Mouse (Mus musculus) megakaryocyte progenitor cell, adult 5-6 weeks (primary cell): ENCODE results near the gene Cntnap1. TPM values are rescaled to one million over a fixed set of nuclear protein-coding genes. Genes with fewer than 3 reads are reported as not detected.
A peak's percentile ranks its signal among the peaks of the same experiment; 100 is the strongest.
"Not testable (repeated sequence)": the region's sequence is repeated elsewhere in the genome, so short reads cannot be mapped to it uniquely, and the experiment has no call there.

Experiments used
- ATAC-seq: replicated peaks from 2 replicates; pipeline ENCODE4 v1.8.0; 2016; ENCODE audit warnings: mild to moderate bottlenecking, moderate TSS enrichment, inconsistent platforms; ENCODE audit not compliant: poor library complexity
- total RNA-seq, 2 experiments: library from RNA; stranded (forward) in 1 of 2; stranded (reverse) in 1 of 2; fragments of 157-497, 149-512 nt in 1 of 2; fragments of 200-1000 nt in 1 of 2; gene quantifications; 2 replicates each; pipeline versions ENCODE4 v1.2.3 to v1.2.4; 2015 to 2017

Gene Cntnap1
- total RNA-seq, 2 experiments from 2014 or later = 0.77 to 0.87 TPM

DNA sequence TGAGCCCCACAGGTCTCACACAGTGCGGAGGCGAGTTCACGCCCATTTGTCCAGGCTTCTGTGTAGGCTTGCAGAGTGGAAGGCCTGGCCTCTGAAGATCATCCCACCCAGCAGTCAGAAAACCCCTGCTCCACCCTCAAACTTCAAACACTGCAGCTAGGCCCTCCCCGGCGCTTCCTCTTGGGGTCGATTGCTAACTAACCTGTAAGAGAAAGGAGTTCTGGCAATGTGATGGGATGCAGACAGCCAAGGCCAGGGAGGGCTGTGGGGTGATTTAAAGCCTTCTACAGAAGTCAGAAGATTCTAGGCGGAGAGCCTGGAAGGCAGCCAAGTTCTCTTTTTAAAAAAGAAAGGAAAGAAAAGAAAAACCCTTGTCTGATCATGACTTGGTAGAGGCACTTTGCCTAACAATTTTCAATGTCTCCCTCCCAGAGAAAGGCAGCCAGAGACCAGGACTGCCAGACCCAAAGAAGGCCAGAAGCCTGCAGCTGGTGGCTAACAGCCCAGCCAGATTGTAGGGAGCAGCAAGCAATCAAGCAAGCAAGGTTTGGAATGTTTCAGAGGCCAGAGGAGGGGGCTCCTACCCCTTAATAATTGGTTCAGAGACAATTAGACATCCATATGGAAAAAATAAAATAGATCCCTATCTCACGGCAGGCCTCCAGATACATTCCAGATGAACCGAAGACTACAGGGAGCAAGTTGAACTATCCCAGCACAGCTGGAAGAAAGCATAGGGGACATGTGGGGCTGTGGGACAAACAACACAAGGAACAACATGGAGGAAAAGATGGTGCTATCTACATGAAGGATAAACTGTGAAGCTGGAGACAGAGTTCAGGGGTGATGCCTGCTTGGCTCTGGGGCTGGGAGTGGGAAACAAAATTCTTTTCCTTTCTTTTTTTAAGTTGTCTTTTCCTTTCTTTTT lies 20.9 kb upstream of the Cntnap1 start:
- no peak; the same call in 1 of the 2 replicates for ATAC-seq

DNA sequence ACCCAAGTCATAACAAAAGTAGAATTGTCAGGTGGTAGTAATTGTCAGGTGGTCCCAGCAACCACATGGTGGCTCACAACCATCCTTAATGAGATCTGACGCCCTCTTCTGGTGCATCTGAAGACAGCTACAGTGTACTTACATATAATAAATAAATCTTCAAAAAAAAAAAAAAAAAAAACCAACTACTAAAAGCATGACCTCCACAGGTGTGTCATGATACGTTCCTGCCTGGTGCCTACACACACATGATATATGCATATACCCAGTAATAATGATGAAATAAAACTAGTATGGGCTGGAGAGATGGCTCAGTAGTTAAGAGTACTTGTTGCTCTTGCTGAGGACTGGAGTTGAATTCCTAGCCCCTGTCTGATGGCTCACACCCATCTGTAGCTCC lies 19.3 kb upstream of the Cntnap1 start:
- no peak for ATAC-seq

DNA sequence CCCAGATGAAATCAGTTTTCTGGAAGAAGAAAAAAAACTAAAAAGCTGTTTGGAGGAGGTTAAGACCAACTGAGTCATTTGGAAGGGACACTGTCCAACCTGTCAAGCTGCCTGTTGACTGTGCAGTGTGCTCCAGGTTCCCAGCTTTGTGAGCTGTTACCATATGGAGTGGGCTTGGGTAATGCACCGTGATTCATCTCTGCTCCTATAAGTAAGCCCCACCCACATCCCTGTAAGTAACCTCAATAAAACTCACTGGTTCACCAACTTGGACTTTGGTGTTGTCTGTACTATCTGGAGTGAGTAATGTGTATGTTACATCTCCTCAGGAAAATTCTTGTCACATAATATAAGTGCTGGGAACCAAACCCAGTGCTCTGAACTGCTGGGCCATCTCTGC lies 17.5 kb upstream of the Cntnap1 start:
- ATAC-seq = no peak

DNA sequence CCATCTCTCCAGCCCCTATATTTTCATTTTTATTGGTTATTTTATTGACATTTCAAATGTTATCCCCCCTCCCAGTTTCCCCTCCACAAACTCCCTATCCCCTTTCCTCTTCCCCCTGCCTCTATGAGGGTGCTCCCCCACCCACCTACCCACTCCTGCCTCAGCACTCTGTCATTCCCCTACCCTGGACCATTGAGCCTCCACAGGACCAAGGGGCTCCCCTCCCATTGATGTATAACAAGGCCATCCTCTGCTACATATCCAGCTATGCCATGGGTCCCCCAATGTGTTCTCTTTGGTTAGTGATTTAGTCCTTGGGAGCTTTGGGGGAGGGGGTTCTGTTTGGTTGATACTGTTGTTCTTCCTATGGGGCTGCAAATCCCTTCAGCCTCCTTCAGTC lies 15.7 kb upstream of the Cntnap1 start:
- ATAC-seq = no peak

DNA sequence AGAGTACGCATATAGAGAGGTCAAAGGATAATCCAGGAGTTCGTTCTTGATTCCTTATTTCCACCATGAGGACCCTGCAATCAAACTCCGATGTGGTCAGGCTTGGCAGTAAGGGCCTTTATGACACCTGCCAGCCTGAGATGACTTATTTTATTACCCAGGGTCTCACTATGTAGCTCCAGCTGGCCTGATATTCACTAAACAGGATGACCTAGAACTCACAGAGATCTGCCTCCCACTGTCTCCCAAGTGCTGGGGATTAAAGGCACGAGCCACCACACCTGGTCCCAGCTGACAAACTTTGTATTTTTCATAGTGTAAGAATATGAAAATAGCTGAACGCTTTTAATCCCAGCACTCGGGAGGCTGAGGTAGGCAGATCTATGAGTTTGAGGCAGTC lies 15.2 kb upstream of the Cntnap1 start:
- no peak for ATAC-seq

DNA sequence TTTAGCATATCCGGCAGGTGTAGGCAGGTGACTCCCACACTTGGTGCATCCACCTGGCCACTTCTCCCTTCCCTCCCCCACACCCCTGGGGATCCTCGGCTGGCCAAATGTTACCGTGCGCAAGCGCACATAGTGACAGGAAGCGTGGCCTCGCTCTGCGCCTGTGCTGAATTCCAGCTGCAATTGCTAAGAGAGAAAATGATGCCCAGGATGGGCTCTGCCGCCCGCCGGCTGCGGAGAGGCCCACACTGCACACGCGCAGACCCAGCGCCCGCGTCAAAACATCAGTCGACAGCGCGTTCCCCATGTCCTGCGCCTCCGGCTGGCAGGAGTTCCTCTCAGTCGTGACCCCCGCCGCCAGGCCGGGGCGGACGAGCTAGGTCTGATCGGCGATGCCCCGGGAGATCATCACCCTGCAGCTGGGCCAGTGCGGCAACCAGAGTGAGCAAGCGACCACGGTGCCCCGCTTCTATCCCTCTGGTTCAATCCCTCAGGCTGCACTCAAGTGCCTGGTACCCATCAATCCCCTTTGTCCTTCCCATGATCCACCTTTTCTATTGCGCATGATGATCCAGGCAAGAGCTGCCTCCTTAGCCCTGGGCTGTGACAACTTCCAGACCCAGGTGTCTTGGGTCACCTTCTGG lies 14.5 kb upstream of the Cntnap1 start, which contains the start of gene Tubg2:
Gene Tubg2 (plus strand): TSS at position 180 of the 644 bp plus-strand sequence.
- ATAC-seq = peak; percentile 42

DNA sequence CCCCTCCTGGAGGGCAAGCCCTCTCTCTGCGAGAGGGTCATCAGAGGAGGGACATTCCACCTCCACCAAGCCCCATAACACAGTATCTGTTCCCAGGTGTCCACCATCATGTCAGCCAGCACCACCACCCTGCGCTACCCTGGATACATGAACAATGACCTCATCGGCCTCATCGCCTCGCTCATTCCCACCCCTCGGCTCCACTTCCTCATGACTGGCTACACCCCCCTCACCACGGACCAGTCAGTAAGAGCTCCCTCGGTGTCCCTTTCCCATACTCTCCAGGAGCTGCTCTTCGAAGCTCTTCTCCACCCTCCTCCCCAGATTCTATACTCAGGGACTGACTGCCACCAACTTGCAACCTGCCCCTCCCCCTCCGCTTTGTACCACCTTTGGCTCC lies 10.2 kb upstream of the Cntnap1 start:
- ATAC-seq = not testable (repeated sequence)

DNA sequence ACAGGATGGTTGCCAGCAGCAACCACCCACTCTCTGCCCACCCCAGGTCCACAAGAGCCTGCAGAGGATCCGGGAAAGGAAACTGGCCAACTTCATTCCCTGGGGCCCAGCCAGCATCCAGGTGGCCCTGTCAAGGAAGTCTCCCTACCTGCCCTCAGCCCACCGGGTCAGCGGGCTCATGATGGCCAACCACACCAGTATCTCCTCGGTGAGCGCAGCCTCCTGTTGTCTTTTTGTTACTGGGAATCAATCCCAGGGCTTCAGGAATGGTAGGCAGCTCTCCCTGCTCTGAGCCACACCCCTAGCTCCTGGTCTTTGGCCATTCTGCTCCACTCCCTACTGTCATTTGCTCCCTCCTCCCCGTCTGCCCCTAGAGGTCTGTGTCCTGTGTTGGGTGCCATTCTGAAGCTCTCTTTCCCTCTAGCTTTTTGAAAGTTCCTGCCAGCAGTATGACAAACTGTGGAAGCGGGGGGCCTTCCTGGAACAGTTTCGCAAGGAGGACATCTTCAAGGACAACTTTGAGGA lies 9.3 kb upstream of the Cntnap1 start:
- not testable (repeated sequence) for ATAC-seq

DNA sequence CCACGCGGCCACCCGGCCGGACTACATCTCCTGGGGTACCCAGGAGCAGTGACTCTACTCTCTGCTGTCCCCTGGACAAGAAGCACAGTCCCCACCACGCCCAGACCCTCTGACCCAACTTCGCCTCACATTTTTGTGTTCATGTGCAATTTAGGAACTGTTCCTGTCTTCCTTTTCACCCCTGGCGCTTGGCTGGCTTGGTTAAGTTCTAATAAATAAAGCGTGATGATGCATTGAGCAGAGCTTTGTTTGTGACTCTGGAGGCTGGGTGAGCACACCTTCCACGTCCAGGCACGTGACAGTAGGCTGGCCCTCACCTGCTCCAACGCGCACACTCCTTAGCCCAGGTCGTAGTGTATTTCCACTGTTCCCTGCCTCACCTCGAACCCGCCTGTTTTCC lies 8.8 kb upstream of the Cntnap1 start:
- ATAC-seq = no peak

DNA sequence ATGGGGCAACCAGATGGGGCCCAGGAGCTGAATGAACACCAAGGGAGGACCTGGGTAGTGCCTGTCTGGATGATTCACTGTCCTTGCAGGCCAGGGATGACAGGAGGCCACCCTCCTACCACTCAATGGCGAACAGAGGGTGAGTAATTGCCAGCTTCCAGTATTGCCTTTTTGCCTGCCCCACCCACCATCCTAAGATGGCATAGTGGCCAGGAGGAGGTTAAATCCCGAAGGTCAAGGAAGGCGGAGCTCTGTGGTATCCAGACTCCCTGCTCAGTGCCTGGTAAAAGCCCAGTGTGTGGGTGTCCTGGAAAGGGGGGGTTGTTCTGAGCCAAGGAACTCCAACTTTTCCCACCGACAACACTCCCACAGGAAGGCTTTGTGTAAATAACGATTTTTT lies 8.0 kb upstream of the Cntnap1 start:
- no peak for ATAC-seq

DNA sequence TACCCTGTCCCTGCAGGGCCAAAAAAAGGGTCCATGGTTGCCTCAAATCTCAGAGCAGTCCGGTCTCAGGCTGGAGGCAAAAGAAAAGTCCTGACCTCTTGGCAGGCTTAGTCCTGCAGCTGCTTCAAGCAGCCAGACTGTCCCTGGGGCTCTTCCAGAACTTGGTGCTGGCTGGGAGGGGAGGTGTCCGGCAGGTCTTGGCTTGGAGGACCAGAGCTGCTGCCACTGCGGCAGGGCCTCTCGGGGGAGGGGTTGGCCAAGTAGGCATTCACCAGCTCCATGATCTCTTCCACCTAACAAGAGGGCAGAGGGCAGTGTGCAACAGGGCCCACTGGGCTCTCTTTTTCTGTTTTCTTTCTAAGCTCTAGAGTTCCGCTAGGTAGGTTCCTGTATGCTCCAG lies 7.6 kb upstream of the Cntnap1 start:
- ATAC-seq = no peak

DNA sequence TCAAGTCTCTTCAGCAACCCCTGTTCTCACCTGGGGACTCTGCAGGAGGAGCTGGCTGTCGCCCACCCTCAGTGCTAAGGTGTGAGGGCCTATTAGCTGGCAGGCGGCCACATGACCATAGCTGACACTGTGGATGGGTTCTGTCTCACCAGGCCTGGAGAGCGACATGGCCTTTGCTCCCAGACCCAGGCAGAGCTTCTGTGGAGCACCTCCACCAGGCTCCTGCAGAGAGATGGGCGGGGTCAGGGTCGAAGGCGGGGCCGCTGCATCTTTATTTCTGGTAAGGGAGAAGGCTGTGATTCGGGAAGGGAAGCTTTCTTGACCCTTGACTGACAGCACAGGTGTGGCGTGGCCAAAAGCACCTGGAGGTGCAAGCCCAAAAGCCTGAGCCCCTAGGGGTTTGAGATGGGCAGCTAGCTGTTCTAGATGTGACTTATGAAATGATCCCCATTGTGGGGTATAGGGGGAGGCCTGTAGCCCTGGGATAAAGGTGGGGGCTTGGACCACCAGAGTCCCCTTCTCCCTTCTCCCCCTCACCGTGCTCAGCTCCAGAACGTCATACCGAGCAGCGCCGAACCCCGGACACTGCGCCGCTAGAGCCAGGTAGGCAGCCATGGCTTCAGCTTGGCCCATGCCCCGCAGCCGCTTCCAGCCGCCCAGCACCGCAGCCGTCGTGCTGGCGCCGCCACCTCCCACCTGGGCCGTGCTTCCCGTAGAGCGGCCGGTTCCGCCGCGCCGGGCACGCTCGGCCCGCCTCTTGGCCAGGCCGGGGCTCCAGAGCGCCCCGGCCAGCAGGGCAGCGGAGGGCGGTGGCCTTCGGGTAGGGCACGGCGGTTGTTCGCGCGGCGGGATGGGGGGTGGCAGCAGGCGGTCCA lies 6.6 kb upstream of the Cntnap1 start:
- no peak for ATAC-seq

DNA sequence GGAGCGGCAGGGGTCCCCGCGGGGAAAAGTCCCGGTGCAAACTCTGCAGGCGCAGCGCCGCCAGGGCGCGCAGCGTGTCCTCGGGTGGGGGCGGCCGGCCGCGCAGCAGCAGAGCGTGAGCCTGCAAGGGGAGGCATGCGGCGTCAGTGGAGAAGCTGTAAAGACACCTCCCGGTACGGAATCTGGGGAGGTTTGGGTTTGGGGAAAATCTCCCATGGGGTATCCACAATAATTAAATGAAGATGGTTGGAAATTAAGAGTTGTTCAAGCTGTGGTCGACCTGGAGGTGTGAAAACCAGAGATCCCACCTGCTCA lies 6.0 kb upstream of the Cntnap1 start:
- no peak for ATAC-seq

DNA sequence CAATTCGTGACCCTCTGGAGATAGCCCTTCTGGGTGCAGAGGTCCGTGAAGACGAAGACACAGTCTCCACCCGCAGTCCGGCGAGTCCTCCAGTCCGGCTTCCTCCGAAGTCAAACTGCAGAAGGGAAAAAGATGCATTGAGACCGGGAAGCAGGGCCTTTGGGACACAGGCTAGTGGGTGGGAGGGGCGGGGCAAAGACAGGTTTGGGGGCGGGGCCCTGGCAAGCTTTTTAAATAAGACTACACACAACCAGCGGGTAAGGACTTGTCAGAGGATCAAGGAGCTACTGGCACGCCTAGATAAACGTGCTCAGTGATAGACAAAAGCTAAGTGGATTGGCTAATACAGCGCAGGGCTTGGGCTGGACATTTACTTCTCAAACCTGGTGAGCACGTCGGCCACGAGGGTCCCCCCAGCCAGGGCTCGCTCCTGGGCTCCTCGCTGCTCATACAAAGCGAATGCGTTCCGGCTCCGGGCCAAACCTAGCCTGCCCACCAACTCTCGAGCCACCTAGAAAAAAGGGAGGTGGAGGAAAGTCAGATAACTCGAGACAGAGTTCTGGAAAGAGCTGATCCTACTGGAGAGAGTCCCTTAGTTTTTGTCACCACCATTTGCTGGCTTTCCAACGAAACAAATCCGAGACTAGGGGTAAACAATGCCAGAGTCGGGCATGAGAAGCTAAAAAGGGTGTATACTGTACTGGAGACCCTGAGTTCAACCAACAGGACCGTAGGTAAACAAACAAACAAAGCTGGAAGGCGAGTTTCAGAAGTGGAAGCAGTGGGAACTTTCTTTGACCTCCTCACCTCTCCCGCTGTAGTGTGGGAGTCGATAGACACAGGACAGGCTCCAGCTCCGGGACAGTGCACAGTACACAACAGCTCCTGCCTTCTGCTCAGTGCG lies 5.4 kb upstream of the Cntnap1 start:
- ATAC-seq = peak; percentile 53

DNA sequence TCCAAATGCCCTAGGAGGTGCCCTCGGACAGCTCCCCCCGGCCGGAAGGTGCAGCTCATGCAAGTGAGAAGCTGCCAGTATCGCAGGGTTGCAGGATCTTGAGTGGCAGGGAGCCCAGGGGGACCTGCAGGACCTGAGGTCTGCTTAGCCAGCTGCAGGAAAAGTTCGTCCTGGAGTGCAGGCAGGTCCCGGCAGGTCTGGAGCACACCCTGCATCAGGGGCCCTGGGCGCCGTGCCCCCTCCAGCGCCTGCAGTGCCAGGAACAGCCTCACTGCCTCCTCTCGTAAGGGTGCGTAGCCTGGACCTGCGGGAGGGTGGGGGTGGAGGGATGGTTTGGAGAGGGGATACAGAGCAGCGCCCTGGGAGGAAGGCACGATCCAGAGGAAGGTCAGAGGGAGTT lies 4.0 kb upstream of the Cntnap1 start:
- ATAC-seq = no peak

DNA sequence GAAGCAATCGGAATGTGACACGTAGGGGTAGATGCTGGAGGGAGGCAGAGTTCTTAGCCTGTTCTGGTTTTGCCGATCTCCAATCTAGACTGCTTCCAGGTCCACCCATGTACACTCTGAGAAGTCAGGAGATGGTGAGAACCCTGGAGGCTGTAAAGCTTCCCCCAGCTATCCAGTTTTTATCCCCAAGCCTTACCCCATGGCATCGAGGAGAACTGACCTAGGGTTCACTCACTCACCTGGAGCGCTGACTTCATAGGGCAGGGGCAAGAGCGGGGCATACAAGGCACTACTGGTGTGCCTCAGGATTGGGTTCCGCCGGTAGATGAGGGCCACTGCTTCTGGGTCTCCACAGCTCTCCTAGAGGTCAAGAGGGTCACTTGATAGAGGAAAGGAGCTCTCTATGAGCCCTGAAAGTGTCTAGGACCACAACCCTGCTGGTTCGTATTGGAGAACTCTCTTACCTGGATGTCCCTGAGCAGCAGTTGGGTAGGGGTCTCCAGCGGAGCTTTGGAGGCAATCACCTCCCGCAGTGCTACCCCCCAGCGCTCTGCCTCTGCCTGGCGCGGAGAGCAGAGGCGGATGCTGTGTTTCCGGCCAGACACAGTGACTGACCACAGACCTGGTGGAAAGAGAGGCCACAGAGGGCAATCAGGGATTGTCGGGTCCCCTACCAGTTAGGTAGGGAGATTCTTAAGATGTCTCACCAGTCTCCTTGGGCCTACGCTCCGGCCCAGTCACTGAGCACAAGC lies 2.9 kb upstream of the Cntnap1 start:
- ATAC-seq = no peak

DNA sequence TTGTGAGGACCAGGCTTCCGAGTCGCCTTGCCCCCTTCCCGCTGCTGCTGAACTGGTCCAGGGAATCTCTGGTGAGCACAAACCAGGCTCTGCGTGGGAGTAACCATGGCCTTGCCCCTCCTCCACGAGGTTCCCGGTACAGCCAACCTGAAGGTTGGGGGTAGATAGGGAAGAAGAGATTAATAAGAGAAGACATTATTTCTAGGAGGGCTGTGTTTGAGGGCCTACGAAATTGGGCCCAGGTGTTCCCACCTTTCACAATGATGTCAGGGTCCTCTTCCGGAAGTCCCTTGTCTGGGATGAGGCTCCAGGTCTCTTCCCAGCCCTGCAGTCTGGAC lies 2.4 kb upstream of the Cntnap1 start:
- no peak for ATAC-seq

DNA sequence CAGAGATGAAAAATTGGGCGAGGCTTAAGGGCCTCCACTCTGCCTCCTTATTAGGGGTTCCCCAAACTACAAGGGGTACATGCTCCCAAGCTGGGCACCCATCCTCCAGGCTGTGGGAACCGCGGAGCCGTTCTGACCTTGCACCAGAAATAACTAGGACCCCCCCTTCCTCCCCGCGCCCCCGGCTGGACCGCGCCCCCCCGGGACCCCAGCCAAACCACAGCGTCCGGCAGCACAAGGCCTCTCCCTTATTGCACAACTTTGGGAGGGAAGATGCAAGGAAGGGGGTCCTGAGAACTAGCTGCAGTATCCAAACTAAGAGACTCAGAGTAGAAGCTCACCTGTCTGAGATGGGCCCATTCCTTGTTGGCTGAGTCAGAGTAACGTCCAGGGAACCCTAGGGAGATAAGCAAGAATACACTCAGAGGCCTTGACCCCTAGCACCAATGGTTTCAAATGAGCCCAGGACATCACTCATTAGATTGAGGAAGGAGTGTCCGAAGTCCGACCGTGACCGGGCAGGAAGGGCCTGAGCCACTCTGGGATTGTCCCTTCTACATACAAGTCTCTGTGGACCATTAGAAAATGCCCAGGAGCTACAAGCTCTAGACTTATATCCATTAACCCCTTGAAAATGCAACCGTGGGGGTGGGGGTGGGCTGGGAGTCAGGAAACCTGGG lies 1.9 kb upstream of the Cntnap1 start:
- ATAC-seq = no peak
